Mouse (Mus musculus): ENCODE data around the gene Parvg. TPM values are rescaled to one million over a fixed set of nuclear protein-coding genes. Genes with fewer than 3 reads are reported as not detected.
A peak's percentile ranks its signal among the peaks of the same experiment; 100 is the strongest.
"Not testable (repeated sequence)": the region's sequence is repeated elsewhere in the genome, so short reads cannot be mapped to it uniquely, and the experiment has no call there.

Parvg gene
- total RNA-seq (2021), result 1 to 10 TPM; 5.6 to 8.6 TPM

- intact Hi-C loops (cut with DNase I), result no loop called here
- no peak for DNase-seq (ENCODE audit: low spot score in 2 of 2)
Observed at GRCm38 (mm10) chr15:84323966-84324869, at the start of gene Parvg. Parvg (plus strand) TSS chr15:84324026.

- DNase-seq (ENCODE audit: low spot score in 2 of 2), result no peak
- intact Hi-C loops (cut with DNase I), result no loop called here
Observed at GRCm38 (mm10) chr15:84276066-84276465, 47.8 kb upstream of the Parvg start.

- DNase-seq (ENCODE audit: low spot score in 2 of 2), result no peak
- intact Hi-C loops (cut with DNase I), result no loop called here
Observed at GRCm38 (mm10) chr15:84278091-84278490, 45.7 kb upstream of the Parvg start.

- no peak for DNase-seq (ENCODE audit: low spot score in 2 of 2)
- intact Hi-C loops (cut with DNase I), result no loop called here
Observed at GRCm38 (mm10) chr15:84278656-84279055, 45.2 kb upstream of the Parvg start.

- DNase-seq (ENCODE audit: low spot score in 2 of 2), result no peak
- intact Hi-C loops (cut with DNase I), result no loop called here
Observed at GRCm38 (mm10) chr15:84280309-84280708, 43.5 kb upstream of the Parvg start.

- intact Hi-C loops (cut with DNase I), result no loop called here
- DNase-seq (ENCODE audit: low spot score in 2 of 2), result no peak
Observed at GRCm38 (mm10) chr15:84280712-84281347, 43.0 kb upstream of the Parvg start.

- intact Hi-C loops (cut with DNase I), result no loop called here
- DNase-seq (ENCODE audit: low spot score in 2 of 2), result no peak
Observed at GRCm38 (mm10) chr15:84282206-84283085, 41.4 kb upstream of the Parvg start.

- no peak for DNase-seq (ENCODE audit: low spot score in 2 of 2)
- intact Hi-C loops (cut with DNase I), result no loop called here
Observed at GRCm38 (mm10) chr15:84284059-84284458, 39.8 kb upstream of the Parvg start.

GRCm38 (mm10) chr15:84285453-84285852, 38.4 kb upstream of the Parvg start:
- intact Hi-C loops (cut with DNase I), result loop anchor here (5.0 kb wide), 1 partner anchor 162 kb away; the partner anchor contains the start of gene Shisal1
- no peak for DNase-seq (ENCODE audit: low spot score in 2 of 2)

GRCm38 (mm10) chr15:84288953-84289352, 34.9 kb upstream of the Parvg start:
- intact Hi-C loops (cut with DNase I), result loop anchor here (5.0 kb wide), 1 partner anchor 158 kb away; the partner anchor contains the start of gene Shisal1
- not testable (repeated sequence) for DNase-seq (ENCODE audit: low spot score in 2 of 2)

GRCm38 (mm10) chr15:84291097-84291496, 32.7 kb upstream of the Parvg start:
- intact Hi-C loops (cut with DNase I), result no loop called here
- DNase-seq (ENCODE audit: low spot score in 2 of 2), result no peak

GRCm38 (mm10) chr15:84293590-84293989, 30.2 kb upstream of the Parvg start:
- intact Hi-C loops (cut with DNase I), result no loop called here

GRCm38 (mm10) chr15:84294391-84294790, 29.4 kb upstream of the Parvg start:
- DNase-seq (ENCODE audit: low spot score in 2 of 2), result no peak
- intact Hi-C loops (cut with DNase I), result no loop called here

More at GRCm38 (mm10) chr15:84293590-84293989, 30.2 kb upstream of the Parvg start:
- DNase-seq (ENCODE audit: low spot score in 2 of 2), result no peak

GRCm38 (mm10) chr15:84295225-84295624, 28.6 kb upstream of the Parvg start:
- DNase-seq (ENCODE audit: low spot score in 2 of 2), result no peak
- intact Hi-C loops (cut with DNase I), result no loop called here

- no peak for DNase-seq (ENCODE audit: low spot score in 2 of 2)
- intact Hi-C loops (cut with DNase I), result no loop called here
Observed at GRCm38 (mm10) chr15:84297454-84297853, 26.4 kb upstream of the Parvg start.

- intact Hi-C loops (cut with DNase I), result no loop called here
- DNase-seq (ENCODE audit: low spot score in 2 of 2), result no peak
Observed at GRCm38 (mm10) chr15:84298804-84299370, 24.9 kb upstream of the Parvg start.

- intact Hi-C loops (cut with DNase I), result no loop called here
- DNase-seq (ENCODE audit: low spot score in 2 of 2), result no peak
Observed at GRCm38 (mm10) chr15:84299662-84300333, 24.0 kb upstream of the Parvg start.

GRCm38 (mm10) chr15:84300591-84300990, 23.2 kb upstream of the Parvg start:
- intact Hi-C loops (cut with DNase I), result no loop called here
- DNase-seq (ENCODE audit: low spot score in 2 of 2), result no peak

GRCm38 (mm10) chr15:84301026-84301425, 22.8 kb upstream of the Parvg start:
- peak in 1 of 2 experiments; percentile 58 for DNase-seq (ENCODE audit: low spot score in 2 of 2)
- intact Hi-C loops (cut with DNase I), result no loop called here

Data from left cerebral cortex, postnatal 36 days (tissue).